Mouse (Mus musculus): ENCODE measurements around the gene Gm4881.

- TF ChIP-seq GATA1 (IDR thresholded peaks at IDR 0.05; ENCODE audit: borderline replicate concordance, low read length): no peak
- peak; percentile 42; the same call in 1 of the 2 replicates for TF ChIP-seq CTCF (IDR thresholded peaks at IDR 0.05; ENCODE audit: low read depth, low read length)
- TF ChIP-seq POLR2AphosphoS5 (IDR thresholded peaks at IDR 0.05; ENCODE audit: insufficient replicate concordance, low read depth, low read length): no peak
- TF ChIP-seq TAL1 (conservative IDR thresholded peaks at IDR 0.05; ENCODE audit: low read depth, low read length): no peak
- no peak for TF ChIP-seq GATA2 (IDR thresholded peaks at IDR 0.05; ENCODE audit: borderline replicate concordance, low read depth, low read length)
These were observed 20.7 kb upstream of the Gm4881 start for GRCm38 (mm10) chr7:24964897-24965535.
